Mouse (Mus musculus) hindbrain, embryonic 11.5 days (tissue): ENCODE measurements around the gene Rmi2. TPM values are rescaled to one million over a fixed set of nuclear protein-coding genes. Genes with fewer than 3 reads are reported as not detected.
A peak's percentile ranks its signal among the peaks of the same experiment; 100 is the strongest.

Source experiments
- ATAC-seq: fragments of 200-750 bp; cut with Nextera tagmentation; 2 replicates; pipeline ENCODE4 v1.8.0; 2017; ENCODE audit warnings: mild to moderate bottlenecking, moderate TSS enrichment, moderate library complexity; ENCODE audit not compliant: low FRiP score
- DNase-seq: peaks from one replicate; pipeline ENCODE4 v3.0.0-alpha.2; 2015; ENCODE audit warnings: low spot score
- H3K27ac ChIP-seq: fragments of 300-500 bp; sonication (generic); 2 replicates; pipeline ENCODE4 v1.5.1; 2014; ENCODE audit warnings: mild to moderate bottlenecking, low read depth, low read length
- H3K27me3 ChIP-seq: fragments of 300-500 bp; sonication (generic); 2 replicates; pipeline ENCODE4 v1.6.1; 2014; ENCODE audit warnings: mild to moderate bottlenecking, low read length, moderate library complexity, mixed read lengths; ENCODE audit not compliant: control insufficient read depth, insufficient read depth
- H3K36me3 ChIP-seq: fragments of 300-500 bp; sonication (generic); 2 replicates; pipeline ENCODE4 v1.6.1; 2014; ENCODE audit warnings: mild to moderate bottlenecking, low read length, moderate library complexity, mixed read lengths; ENCODE audit not compliant: control insufficient read depth, insufficient read depth
- H3K4me1 ChIP-seq: fragments of 300-500 bp; sonication (generic); replicated peaks from 2 replicates; pipeline ENCODE4 v1.6.1; 2014; ENCODE audit warnings: low read length, mixed read lengths; ENCODE audit not compliant: control insufficient read depth, insufficient read depth
- H3K4me2 ChIP-seq: fragments of 300-500 bp; sonication (generic); replicated peaks from 2 replicates; pipeline ENCODE4 v1.6.1; 2014; ENCODE audit warnings: mild to moderate bottlenecking, low read depth, low read length
- H3K4me3 ChIP-seq: fragments of 300-500 bp; sonication (generic); 2 replicates; pipeline ENCODE4 v1.5.1; 2014; ENCODE audit warnings: low read depth, low read length
- H3K9ac ChIP-seq: fragments of 300-500 bp; sonication (generic); 2 replicates; pipeline ENCODE4 v1.6.1; 2014; ENCODE audit warnings: low read depth, low read length
- H3K9me3 ChIP-seq: fragments of 300-500 bp; sonication (generic); 2 replicates; pipeline ENCODE4 v1.6.1; 2016; ENCODE audit warnings: low read length; ENCODE audit not compliant: control insufficient read depth
- WGBS: fragments of 180-500 bp; shearing (Covaris S2); extraction: QIAGEN DNeasy Blood & Tissue Kit; methylation state at CpG from one replicate; pipeline ENCODE4 v1.1.7; 2014; 5-methylcytosine and 5-hydroxymethylcytosine counted together
- polyA plus RNA-seq: library from polyadenylated mRNA; unstranded; fragments of >200 nt; fragmentation: Nextera tagmentation; extraction: Ambion mirVana; gene quantifications from 2 replicates; pipeline ENCODE4 v1.2.1, GENCODE M21; 2014

Rmi2 gene
- polyA plus RNA-seq, 1 experiment from 2014 or later = 2.6 TPM

GRCm38 (mm10) chr16:10867501-10867900, 32.6 kb downstream of the Rmi2 start:
- Histone ChIP-seq H3K4me1 (no peaks in the 10 kb centered on the region), H3K27me3 (no peaks in the 10 kb centered on the region), H3K9me3 (no peaks in the 10 kb centered on the region), H3K4me3 (no peak overlapping the region), H3K27ac (no peak overlapping the region), H3K4me2 (no peak overlapping the region), H3K9ac (no peak overlapping the region), H3K36me3 (no peaks in the 10 kb centered on the region)
- ATAC-seq (no peak), DNase-seq (no peak)
- WGBS = 94% methylated on average over 2 of the region's 2 CpGs

GRCm38 (mm10) chr16:10867904-10868440, 33.1 kb downstream of the Rmi2 start:
- ATAC-seq = no peak

DNA sequence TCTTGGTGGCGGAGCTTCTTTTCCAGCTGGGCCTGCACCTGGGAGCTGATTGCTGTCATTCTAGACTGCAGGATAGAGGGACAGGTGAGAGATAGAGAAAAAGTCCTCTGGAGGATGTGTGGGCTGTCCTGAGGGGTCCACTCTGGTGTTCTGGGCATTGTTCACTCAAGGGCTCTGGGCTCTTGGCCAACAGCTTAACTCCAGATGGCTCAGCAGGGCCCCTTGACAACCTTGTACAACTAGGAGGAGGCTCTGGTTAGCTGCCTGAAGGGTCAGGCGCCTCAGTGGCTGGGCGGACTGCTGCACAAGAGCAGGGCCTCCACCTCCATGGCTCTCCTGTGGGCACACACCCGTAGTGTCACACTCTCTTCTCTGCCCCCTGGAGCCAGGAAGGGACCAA, 36.1 kb downstream of the Rmi2 start:
- DNase-seq (no peak), ATAC-seq (no peak)
- Histone ChIP-seq H3K9me3 (no peaks in the 10 kb centered on the region), H3K27me3 (no peaks in the 10 kb centered on the region), H3K27ac (no peak overlapping the region), H3K4me2 (no peak overlapping the region), H3K4me3 (no peak overlapping the region), H3K9ac (no peak overlapping the region), H3K4me1 (no peaks in the 10 kb centered on the region), H3K36me3 (no peaks in the 10 kb centered on the region)
- WGBS = 87% methylated on average over 4 of the region's 4 CpGs

More at GRCm38 (mm10) chr16:10867904-10868440, 33.1 kb downstream of the Rmi2 start:
- Histone ChIP-seq H3K27ac (no peak overlapping the region), H3K4me3 (no peak overlapping the region), H3K9ac (no peak overlapping the region), H3K9me3 (no peaks in the 10 kb centered on the region), H3K36me3 (no peaks in the 10 kb centered on the region), H3K4me1 (no peaks in the 10 kb centered on the region), H3K4me2 (no peak overlapping the region), H3K27me3 (no peaks in the 10 kb centered on the region)
- WGBS = 41% methylated on average over 11 of the region's 11 CpGs
- peak; percentile 79 for DNase-seq

DNA sequence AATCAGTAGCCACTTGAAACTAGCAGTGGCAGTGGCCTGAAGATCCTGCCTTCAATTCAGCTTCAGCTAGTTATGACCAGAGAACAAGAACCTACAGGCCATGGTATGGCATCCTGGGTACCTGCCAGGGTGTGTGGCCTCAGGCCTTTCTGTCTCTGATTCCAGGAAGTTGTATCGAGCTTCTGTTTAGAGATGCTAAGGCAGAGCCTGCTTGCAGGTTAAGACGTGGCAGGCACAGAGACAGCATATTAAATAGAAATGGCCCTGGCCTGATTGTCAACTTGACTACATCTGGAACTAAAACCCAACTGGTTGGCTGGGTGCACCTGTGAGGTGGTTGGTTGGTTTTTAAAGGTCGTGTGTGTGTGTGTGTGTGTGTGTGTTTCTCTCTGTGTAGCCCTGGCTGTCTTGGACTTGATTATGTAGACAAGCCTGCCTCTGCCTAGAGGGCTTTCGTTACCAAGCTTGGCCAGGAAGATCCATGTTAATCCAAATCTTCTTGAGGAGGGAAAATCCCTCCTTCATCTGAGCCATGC, 38.0 kb downstream of the Rmi2 start:
- Histone ChIP-seq H3K4me1 (no peaks in the 10 kb centered on the region), H3K4me3 (no peak overlapping the region), H3K27ac (no peak overlapping the region), H3K27me3 (no peaks in the 10 kb centered on the region), H3K9me3 (no peaks in the 10 kb centered on the region), H3K36me3 (no peaks in the 10 kb centered on the region), H3K4me2 (no peak overlapping the region), H3K9ac (no peak overlapping the region)
- 65% methylated on average over 4 of the region's 4 CpGs for WGBS
- ATAC-seq (no peak), DNase-seq (no peak)

GRCm38 (mm10) chr16:10873654-10874053, 38.8 kb downstream of the Rmi2 start:
- Histone ChIP-seq H3K4me2 (no peak overlapping the region), H3K9me3 (no peaks in the 10 kb centered on the region), H3K27ac (no peak overlapping the region), H3K9ac (no peak overlapping the region), H3K36me3 (no peaks in the 10 kb centered on the region), H3K4me3 (no peak overlapping the region), H3K27me3 (no peaks in the 10 kb centered on the region), H3K4me1 (no peaks in the 10 kb centered on the region)
- peak; percentile 47; the same call in 1 of the 2 replicates for ATAC-seq
- DNase-seq = peak; percentile 95
- 9% methylated on average over 5 of the region's 5 CpGs for WGBS

DNA sequence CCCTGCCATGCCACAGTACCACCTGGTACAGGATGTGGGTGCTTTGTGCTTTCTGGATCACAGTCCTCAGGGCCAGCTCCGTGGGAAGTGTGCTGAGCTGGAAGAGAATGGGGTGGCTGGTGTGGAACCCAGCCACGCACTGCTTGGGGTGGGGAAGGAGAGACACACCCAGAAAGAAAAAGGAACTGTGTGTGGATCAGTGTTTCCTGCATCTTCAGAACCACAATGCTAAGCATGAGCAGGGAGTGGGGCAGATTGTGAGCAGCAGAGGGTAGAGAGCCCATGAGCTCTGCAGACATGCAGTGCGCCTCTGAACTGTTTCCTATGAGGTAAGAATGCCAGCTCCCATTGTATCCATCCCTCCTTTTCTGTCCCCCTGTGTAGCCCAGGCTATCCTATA, 43.4 kb downstream of the Rmi2 start:
- Histone ChIP-seq H3K36me3 (no peaks in the 10 kb centered on the region), H3K4me1 (no peaks in the 10 kb centered on the region), H3K4me3 (no peak overlapping the region), H3K4me2 (no peak overlapping the region), H3K27ac (no peak overlapping the region), H3K9ac (no peak overlapping the region), H3K27me3 (no peaks in the 10 kb centered on the region), H3K9me3 (no peaks in the 10 kb centered on the region)
- no peak for ATAC-seq
- 95% methylated on average over 3 of the region's 3 CpGs for WGBS
- DNase-seq = no peak

GRCm38 (mm10) chr16:10879467-10879866, 44.6 kb downstream of the Rmi2 start:
- no peaks in the 10 kb centered on the region for H3K9me3 ChIP-seq
- ATAC-seq (peak; percentile 47; the same call in 1 of the 2 replicates), DNase-seq (peak; percentile 80)
- no peak overlapping the region for H3K27ac ChIP-seq
- no peak overlapping the region for H3K4me2 ChIP-seq
- no peaks in the 10 kb centered on the region for H3K27me3 ChIP-seq
- H3K9ac ChIP-seq = no peak overlapping the region
- no peak overlapping the region for H3K4me3 ChIP-seq
- WGBS = 94% methylated on average over 1 of the region's 1 CpGs
- H3K36me3 ChIP-seq = no peaks in the 10 kb centered on the region
- no peaks in the 10 kb centered on the region for H3K4me1 ChIP-seq

DNA sequence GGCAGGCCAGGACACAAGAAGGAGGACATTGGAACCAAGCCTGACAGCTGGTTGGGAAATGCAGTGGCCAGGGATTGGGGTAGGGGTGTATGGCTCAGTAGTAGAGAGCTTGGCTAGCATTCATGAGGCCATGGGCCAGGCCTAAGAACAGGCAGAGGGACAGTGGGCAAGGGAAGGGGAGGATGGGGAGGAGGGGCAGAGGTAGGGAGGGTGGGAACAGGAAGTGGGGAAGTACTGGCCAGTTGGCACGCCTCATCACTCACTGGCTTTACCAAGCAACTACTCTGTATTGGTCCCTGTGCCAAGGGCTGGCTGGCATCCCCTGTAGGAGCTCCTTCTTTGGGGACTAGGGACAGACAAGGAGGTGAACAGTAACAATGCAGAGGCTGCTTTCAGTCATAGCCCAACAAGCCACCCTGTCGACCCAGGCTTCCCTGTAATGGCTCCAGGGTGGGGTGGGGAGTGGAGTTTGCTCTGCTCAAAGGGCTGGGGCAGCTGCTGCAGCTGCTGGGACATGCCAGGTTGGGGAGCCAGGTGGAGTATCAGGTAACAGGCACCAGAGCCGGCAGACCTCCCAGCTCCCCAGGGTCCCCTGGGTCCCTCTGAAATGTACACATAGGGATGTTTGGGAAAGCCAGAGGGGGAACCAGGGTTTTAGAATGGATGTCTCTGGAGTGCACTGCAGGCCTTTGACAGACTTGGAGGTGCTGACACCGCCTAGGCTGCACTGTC, 46.5 kb downstream of the Rmi2 start:
- no peak overlapping the region for H3K4me2 ChIP-seq
- no peaks in the 10 kb centered on the region for H3K27me3 ChIP-seq
- H3K4me1 ChIP-seq = no peaks in the 10 kb centered on the region
- H3K36me3 ChIP-seq = no peaks in the 10 kb centered on the region
- no peak for DNase-seq
- no peak overlapping the region for H3K4me3 ChIP-seq
- H3K9me3 ChIP-seq = no peaks in the 10 kb centered on the region
- no peak for ATAC-seq
- H3K27ac ChIP-seq = no peak overlapping the region
- no peak overlapping the region for H3K9ac ChIP-seq
- WGBS = 62% methylated on average over 4 of the region's 4 CpGs

DNA sequence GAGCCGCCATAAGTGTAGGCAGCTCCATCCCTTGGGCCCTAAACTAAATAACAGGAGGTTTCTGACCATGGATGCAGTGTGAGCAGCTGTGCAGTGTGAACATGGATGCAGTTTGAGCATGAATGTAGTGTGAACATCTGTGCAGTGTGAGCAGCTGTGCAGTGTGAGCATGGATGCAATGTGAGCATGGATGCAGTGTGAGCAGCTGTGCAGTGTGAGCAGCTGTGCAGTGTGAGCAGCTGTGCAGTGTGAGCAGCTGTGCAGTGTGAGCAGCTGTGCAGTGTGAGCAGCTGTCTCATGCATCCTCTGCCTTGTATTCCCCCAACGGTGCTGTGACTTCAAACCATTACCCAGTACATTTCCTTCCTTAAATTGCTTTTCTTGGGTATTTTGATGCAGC, 52.6 kb downstream of the Rmi2 start:
- Histone ChIP-seq H3K4me2 (no peak overlapping the region), H3K27me3 (no peaks in the 10 kb centered on the region), H3K9me3 (no peaks in the 10 kb centered on the region), H3K27ac (no peak overlapping the region), H3K36me3 (no peaks in the 10 kb centered on the region), H3K4me3 (no peak overlapping the region), H3K9ac (no peak overlapping the region), H3K4me1 (no peaks in the 10 kb centered on the region)
- WGBS = 88% methylated on average over 2 of the region's 2 CpGs
- ATAC-seq (no peak), DNase-seq (no peak)
